Mouse (Mus musculus): ENCODE data around the gene Pdgfc.

- TF ChIP-seq CTCF (IDR thresholded peaks at IDR 0.05; ENCODE audit: low read depth) (no peak), EP300 (IDR thresholded peaks at IDR 0.05; ENCODE audit: low read depth) (no peak)
Observed at GRCm38 (mm10) chr3:81009245-81009644, 27.0 kb upstream of the Pdgfc start.

Measured in liver, embryonic 14.5 days (tissue).